Mouse (Mus musculus) left cerebral cortex, adult 11 months (tissue): ENCODE measurements around the gene Itpk1.

ENCODE experiments used
- DNase-seq: peaks from one replicate; pipeline ENCODE4 v3.0.0; 2022; ENCODE audit warnings: low spot score

Itpk1 gene

DNA sequence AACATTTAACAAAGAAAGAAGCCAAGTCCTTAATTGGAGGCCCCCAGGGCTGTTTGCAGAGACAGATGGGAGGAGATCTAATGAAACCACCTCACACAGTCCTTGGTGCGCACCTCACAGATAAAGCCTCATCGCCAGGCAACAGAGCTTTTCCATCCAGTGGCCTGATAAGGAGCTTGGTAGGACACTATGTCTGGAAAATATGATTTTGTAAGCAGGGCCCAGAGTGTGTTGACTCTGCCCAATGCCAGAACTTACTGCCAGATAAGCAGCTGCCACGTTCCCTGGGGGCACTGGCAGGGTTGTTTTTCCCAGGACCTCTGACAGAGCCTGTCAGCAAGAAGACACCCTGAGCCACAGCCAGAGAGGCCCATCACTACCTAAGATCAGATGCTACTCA lies 153.5 kb downstream of the Itpk1 start:
- no peak for DNase-seq

GRCm38 (mm10) chr12:102550529-102550928 lies 154.2 kb downstream of the Itpk1 start:
- no peak for DNase-seq

DNA sequence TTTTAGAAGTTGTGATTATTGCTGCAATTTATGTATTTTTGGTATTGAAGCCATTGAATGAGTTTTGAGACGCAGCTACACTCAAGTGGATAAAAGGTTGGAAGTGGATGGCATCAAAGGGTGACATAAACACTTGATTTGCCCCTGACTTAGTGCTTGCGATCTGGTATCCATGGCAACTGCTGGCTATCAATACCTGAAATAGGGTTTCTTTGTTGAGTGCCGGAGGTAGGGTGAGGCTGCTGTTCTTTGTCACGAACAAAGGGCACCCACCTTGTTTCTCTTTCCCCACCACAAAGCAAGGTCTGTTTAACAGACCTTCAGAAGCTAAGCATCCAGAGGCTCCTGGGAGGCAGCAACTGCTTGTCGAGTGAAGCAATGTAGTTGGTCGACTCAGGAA lies 159.6 kb downstream of the Itpk1 start:
- DNase-seq: no peak

DNA sequence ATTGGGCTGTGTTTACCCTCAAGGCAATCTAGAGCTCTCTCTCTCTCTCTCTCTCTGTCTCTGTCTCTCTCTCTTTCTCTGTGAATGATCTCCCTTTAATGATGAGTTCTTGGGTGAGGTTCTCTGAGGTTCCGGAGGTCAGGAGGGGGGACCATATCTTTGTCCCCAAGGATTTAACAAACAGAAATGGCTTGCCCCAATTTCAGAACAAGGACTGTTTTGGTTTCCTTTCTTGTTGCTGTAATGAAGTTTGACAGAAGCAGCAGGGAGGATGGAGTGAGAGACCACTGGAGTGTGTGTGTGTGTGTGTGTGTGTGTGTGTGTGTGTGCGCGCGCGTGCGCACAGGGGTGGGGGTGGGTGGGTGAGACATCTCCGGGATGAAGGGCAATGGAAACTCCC lies 163.6 kb downstream of the Itpk1 start:
- DNase-seq: no peak

- no peak for DNase-seq
Observed at GRCm38 (mm10) chr12:102540278-102540677, 164.5 kb downstream of the Itpk1 start.

DNA sequence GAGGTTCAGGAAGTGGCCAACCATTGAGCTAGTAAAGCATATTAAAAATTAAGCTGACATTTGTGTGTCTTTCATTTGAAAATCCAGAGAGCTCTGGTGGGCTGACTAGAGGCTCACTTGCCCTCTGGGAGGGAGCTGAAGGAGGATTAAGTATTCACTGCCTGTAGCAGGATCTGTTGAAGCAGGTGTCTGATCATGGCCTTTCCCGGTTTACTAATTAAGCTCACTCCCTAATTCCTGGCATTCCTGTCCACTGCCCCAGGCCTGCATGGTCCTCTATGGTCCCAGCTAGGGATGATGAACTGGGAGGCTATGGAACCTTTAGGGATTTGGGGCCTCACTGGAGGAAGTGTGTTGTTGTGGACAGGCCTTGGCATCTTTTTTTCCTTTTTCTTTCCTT lies 168.9 kb downstream of the Itpk1 start:
- no peak for DNase-seq

DNA sequence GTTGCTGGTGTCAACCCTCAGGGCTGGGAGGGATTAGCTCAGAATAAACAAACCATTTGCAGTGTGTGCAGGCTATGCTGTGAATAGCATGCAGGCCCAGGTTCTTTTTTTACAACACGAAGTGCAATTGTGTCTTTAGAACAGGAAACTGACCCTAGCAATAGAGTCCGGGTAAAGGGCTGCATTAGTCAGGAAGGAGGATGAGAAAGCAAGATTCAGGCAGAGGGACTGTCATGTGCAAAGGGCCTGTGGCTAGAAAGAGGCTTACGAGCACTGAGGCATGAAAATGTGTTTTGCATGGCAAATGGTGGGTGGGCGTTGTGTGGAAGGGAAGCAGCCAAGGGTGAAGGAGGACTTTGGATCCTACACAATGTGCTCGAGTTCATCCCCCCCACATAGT lies 176.7 kb downstream of the Itpk1 start:
- no peak for DNase-seq

- no peak for DNase-seq
Observed at GRCm38 (mm10) chr12:102524760-102525159, 180.0 kb downstream of the Itpk1 start.

DNA sequence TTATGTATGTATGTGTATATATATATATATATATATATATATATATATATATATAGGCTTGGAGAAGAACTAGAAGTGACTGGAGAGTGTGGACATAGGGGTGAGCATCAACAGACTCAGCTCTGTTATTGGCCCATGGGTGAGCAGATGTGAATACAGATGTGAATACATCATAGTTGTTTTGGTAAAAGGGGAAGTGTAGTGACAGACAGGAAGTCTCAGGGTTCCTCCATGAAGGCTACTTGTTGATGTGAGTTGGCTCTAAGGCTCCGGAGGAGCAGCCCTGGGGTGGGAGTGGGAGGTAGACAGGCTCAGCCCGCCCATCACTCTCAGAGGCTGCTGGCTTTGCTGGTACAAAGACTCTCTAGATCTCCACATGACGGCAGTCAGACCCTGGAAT lies 180.5 kb downstream of the Itpk1 start:
- no peak for DNase-seq

- no peak for DNase-seq
Observed at GRCm38 (mm10) chr12:102521777-102522319, 182.9 kb downstream of the Itpk1 start.

DNA sequence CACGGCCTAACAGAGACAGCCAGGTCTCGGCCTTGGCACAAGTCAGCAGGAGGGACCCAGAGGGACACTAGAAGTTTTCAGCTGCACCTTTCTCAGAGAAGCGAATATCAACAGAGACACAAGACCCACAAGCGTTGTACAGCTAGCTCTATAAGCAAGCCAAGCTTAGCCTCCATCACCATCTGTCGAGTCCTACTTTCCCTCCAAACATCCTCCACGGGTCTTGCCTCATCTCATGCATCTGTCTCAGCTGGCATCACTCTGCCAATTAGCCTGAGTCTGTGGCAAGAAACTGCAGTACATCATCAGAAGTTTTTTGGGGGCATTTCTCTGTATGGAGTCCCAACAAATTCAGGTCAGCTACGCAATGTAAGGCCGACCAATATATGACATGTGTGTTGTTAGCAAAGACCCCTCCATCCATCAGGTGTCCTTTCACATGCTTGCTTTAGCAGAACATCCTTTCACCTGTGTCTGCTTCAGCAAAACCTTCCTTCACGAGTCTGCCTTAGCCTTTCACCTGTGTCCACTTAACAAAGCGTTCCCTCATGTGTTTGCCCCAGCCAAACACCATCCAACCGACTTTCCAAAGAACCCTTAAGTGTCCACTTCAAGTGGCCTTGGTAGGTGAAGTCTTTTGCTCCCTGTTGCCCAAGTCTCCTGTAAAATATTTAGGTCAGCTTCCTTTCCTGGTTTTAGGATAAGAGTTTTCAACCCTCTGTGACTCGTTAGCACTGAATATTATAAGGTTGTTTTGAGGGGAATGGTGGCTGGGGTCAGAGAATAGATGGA lies 184.6 kb downstream of the Itpk1 start:
- no peak for DNase-seq
